In genomic region chr4:45971806-45972447, GRCm38 (mm10) we compare ENCODE assay signal across 8 mouse cellular contexts. TPM values are rescaled to one million over a fixed set of nuclear protein-coding genes. Genes with fewer than 3 reads are reported as not detected.
A peak's percentile ranks its signal among the peaks of the same experiment; 100 is the strongest.
DNase-seq lines count a peak whose midpoint lies in the region; ATAC-seq and TF ChIP-seq lines count a peak whose summit lies in the region.

No protein-coding gene starts in this region.

- intact Hi-C loops in heart, postnatal 10 days (cut with DNase I): loop anchor here (1.0 to 5.0 kb wide), 2 partner anchors 55 to 154 kb away; no protein-coding TSS in a partner anchor

- peak; percentile 99 for ATAC-seq in forebrain, embryonic 13.5 days
- peak; percentile 99 for ATAC-seq in neural tube, embryonic 15.5 days (ENCODE audit: low FRiP score)

- H3K9me3 ChIP-seq in E14TG2a.4 (ENCODE audit: low read length): peaks cover 21% of the 10 kb centered on the region
- H3K9me3 ChIP-seq in forebrain, embryonic 13.5 days (replicated peaks): no peaks in the 10 kb centered on the region
- no peaks in the 10 kb centered on the region for H3K9me3 ChIP-seq in neural tube, embryonic 15.5 days (replicated peaks)

- H3K9ac ChIP-seq in forebrain, embryonic 13.5 days: peak overlapping the region; percentile 79
- H3K9ac ChIP-seq in neural tube, embryonic 15.5 days (replicated peaks): peak overlapping the region; percentile 80

- peak overlapping the region; percentile 93 for H3K4me2 ChIP-seq in forebrain, embryonic 13.5 days
- H3K4me2 ChIP-seq in neural tube, embryonic 15.5 days: peak overlapping the region; percentile 86

- TF ChIP-seq CTCF in E14TG2a.4 (conservative IDR thresholded peaks at IDR 0.05; ENCODE audit: low read length): peak; percentile 29

- peak overlapping the region; percentile 84 for H3K4me3 ChIP-seq in E14TG2a.4 (replicated peaks; ENCODE audit: low read length)
- H3K4me3 ChIP-seq in forebrain, embryonic 13.5 days: peak overlapping the region; percentile 82
- peak overlapping the region; percentile 85 for H3K4me3 ChIP-seq in neural tube, embryonic 15.5 days (replicated peaks)

- peaks cover 57% of the 10 kb centered on the region for H3K27me3 ChIP-seq in E14TG2a.4 (ENCODE audit: insufficient read depth, low read length)
- H3K27me3 ChIP-seq in forebrain, embryonic 13.5 days: peaks cover 32% of the 10 kb centered on the region; the same call in 1 of the 2 replicates
- H3K27me3 ChIP-seq in neural tube, embryonic 15.5 days (replicated peaks): no peaks in the 10 kb centered on the region

- H3K27ac ChIP-seq in forebrain, embryonic 13.5 days: no peak overlapping the region
- peak overlapping the region; percentile 79 for H3K27ac ChIP-seq in neural tube, embryonic 15.5 days (replicated peaks)

- DNase-seq in c-Kit-positive CD71-positive TER-119-positive erythroid progenitor cells, embryonic 14.5 days (ENCODE audit: low spot score): peak; percentile 83
- DNase-seq in heart, postnatal 10 days: peak; percentile 99
- peak; percentile 97 for DNase-seq in layer of hippocampus, adult 11-12 months (ENCODE audit: low spot score)
- DNase-seq in lung, adult 18-20 months: peak; percentile 98 to 99
- peak; percentile 98 for DNase-seq in testis, postnatal 14 days (ENCODE audit: low spot score)

- no peaks in the 10 kb centered on the region for H3K36me3 ChIP-seq in E14TG2a.4 (ENCODE audit: insufficient read depth, low read length)
- no peaks in the 10 kb centered on the region for H3K36me3 ChIP-seq in forebrain, embryonic 13.5 days (ENCODE audit: poor library complexity, severe bottlenecking)
- no peaks in the 10 kb centered on the region for H3K36me3 ChIP-seq in neural tube, embryonic 15.5 days

- peaks cover 5% of the 10 kb centered on the region for H3K4me1 ChIP-seq in E14TG2a.4 (replicated peaks; ENCODE audit: low read depth, low read length)
- peaks cover 29% of the 10 kb centered on the region for H3K4me1 ChIP-seq in forebrain, embryonic 13.5 days
- peaks cover 31% of the 10 kb centered on the region for H3K4me1 ChIP-seq in neural tube, embryonic 15.5 days

- 3% methylated on average over 49 of the region's 51 CpGs for WGBS in forebrain, embryonic 13.5 days
- 2% methylated on average over 49 of the region's 51 CpGs for WGBS in neural tube, embryonic 15.5 days

RNA-seq across cellular contexts. Expression of gene Tdrd7, which starts 6.8 kb away (rescaled TPM):
- 9.7 and 13.7 TPM in 2 replicates for polyA plus RNA-seq in forebrain, embryonic 13.5 days (2015; fragmentation: Nextera tagmentation; extraction: Ambion mirVana)
- total RNA-seq in heart, postnatal 10 days (2021): 10 to 100 TPM; 16.9 to 18.5 TPM
- polyA plus RNA-seq in neural tube, embryonic 15.5 days (2015; fragmentation: Nextera tagmentation; extraction: Ambion mirVana): 25.0 and 26.0 TPM in 2 replicates
